Mouse (Mus musculus) heart, embryonic 14.5 days (tissue): ENCODE data around the gene BC051665. TPM values are rescaled to one million over a fixed set of nuclear protein-coding genes. Genes with fewer than 3 reads are reported as not detected.

Experiments
- ATAC-seq: fragments of 200-750 bp; cut with Nextera tagmentation; 2 replicates; pipeline ENCODE4 v1.8.0; 2017; ENCODE audit warnings: low read depth, moderate TSS enrichment; ENCODE audit not compliant: insufficient number of reproducible peaks, insufficient read depth, low FRiP score
- H3K27ac ChIP-seq, 2 experiments: fragments of 200-500 bp in 1 of 2; fragments of 300-500 bp in 1 of 2; sonication (generic) in 1 of 2; replicated peaks in 1 of 2; 2 replicates each; pipeline ENCODE4 v1.5.1; 2012 to 2014; ENCODE audit warnings: low read depth in 2 of 2, low read length in 2 of 2, control low read depth in 1 of 2, mild to moderate bottlenecking in 1 of 2, mixed read lengths in 1 of 2; ENCODE audit not compliant: control insufficient read depth in 1 of 2, insufficient read depth in 1 of 2
- H3K27me3 ChIP-seq: fragments of 300-500 bp; sonication (generic); 2 replicates; pipeline ENCODE4 v1.6.1; 2014; ENCODE audit warnings: mild to moderate bottlenecking, low read length, control low read depth; ENCODE audit not compliant: control insufficient read depth, insufficient read depth
- H3K36me3 ChIP-seq: fragments of 300-500 bp; sonication (generic); 2 replicates; pipeline ENCODE4 v1.6.1; 2014; ENCODE audit warnings: mild to moderate bottlenecking, control low read depth, low read length, mixed read lengths; ENCODE audit not compliant: control insufficient read depth, insufficient read depth
- H3K4me1 ChIP-seq, 2 experiments: fragments of 200-500 bp in 1 of 2; fragments of 300-500 bp in 1 of 2; sonication (generic) in 1 of 2; 2 replicates each; pipeline ENCODE4 v1.6.1; 2012 to 2014; ENCODE audit warnings: low read length in 2 of 2, control low read depth in 1 of 2, mixed read lengths in 1 of 2; ENCODE audit not compliant: control insufficient read depth in 2 of 2, insufficient read depth in 2 of 2
- H3K4me2 ChIP-seq: fragments of 300-500 bp; sonication (generic); 2 replicates; pipeline ENCODE4 v1.6.1; 2014; ENCODE audit warnings: mild to moderate bottlenecking, low read length
- H3K4me3 ChIP-seq, 2 experiments: fragments of 200-500 bp in 1 of 2; fragments of 300-500 bp in 1 of 2; sonication (generic) in 1 of 2; 2 replicates each; pipeline ENCODE4 v1.5.1; 2012 to 2014; ENCODE audit warnings: low read length in 2 of 2, mild to moderate bottlenecking in 2 of 2, control low read depth in 1 of 2, low read depth in 1 of 2, moderate library complexity in 1 of 2; ENCODE audit not compliant: control insufficient read depth in 1 of 2, insufficient read depth in 1 of 2
- H3K9ac ChIP-seq: fragments of 300-500 bp; sonication (generic); 2 replicates; pipeline ENCODE4 v1.6.1; 2014; ENCODE audit warnings: mild to moderate bottlenecking, low read length
- H3K9me3 ChIP-seq: fragments of 300-500 bp; sonication (generic); 2 replicates; pipeline ENCODE4 v1.6.1; 2016; ENCODE audit warnings: low read length, control low read depth; ENCODE audit not compliant: control insufficient read depth
- WGBS: fragments of 180-500 bp; shearing (Covaris S2); extraction: QIAGEN DNeasy Blood & Tissue Kit; methylation state at CpG from one replicate; pipeline ENCODE4 v1.1.7; 2014; 5-methylcytosine and 5-hydroxymethylcytosine counted together
- polyA plus RNA-seq: library from polyadenylated mRNA; unstranded; fragments of >200 nt; fragmentation: Nextera tagmentation; extraction: Ambion mirVana; gene quantifications from 2 replicates; pipeline ENCODE4 v1.2.1, GENCODE M21; 2014

BC051665 gene
- polyA plus RNA-seq: not detected in 2 replicates

DNA sequence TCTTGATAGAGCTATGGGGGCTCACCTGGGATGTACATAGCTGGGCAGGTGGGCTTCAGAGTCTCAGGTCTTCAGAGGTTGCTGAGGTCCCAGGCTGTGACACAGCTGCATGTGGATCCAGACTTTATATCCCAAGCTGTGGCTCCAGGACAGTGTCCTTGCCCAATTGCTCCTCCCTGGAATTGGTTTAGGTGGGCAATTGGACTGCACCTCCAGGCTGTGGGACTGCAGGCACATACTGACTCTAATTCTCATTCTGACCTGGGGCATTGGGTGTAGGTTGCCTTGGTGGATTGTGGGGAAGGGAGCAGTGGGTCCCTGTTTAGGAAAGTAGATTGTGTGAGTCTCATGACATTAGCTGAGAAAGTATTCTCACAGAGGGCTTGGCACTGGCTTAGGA lies at the start of gene BC051665:
Gene BC051665 (minus strand): TSS at position 101 of the 400 bp plus-strand sequence.
- Histone ChIP-seq H3K9me3 (no peaks in the 10 kb centered on the region), H3K27ac (no peak within 1 kb of the TSS), H3K36me3 (no peaks in the 10 kb centered on the region), H3K4me2 (no peak within 1 kb of the TSS), H3K4me3 (no peak within 1 kb of the TSS), H3K4me1 (no peaks in the 10 kb centered on the region), H3K9ac (no peak within 1 kb of the TSS), H3K27me3 (no peaks in the 10 kb centered on the region)
- no peak for ATAC-seq

DNA sequence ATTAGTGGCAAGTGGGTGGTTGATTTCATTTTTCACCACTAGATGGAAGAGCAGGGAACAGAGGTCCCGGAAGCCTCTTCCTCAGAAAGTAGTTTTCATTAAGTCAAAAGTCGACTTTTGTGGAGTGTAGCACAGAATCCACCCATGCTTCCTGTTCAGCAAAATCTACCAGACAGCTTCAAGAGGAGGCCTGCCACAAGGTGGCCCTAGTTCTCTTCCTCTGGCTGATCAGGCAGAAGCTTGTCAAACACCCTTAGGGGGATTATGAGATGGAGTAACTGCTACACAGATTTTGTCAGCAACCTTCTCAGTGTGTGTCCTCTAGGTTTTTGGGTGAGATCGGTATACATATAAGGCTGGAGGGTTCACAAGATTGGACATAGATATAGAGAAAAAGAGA lies 39.9 kb upstream of the BC051665 start:
- Histone ChIP-seq H3K36me3 (no peaks in the 10 kb centered on the region), H3K27ac (no peak overlapping the region), H3K9ac (no peak overlapping the region), H3K27me3 (no peaks in the 10 kb centered on the region), H3K4me3 (no peak overlapping the region), H3K4me1 (no peaks in the 10 kb centered on the region), H3K9me3 (no peaks in the 10 kb centered on the region), H3K4me2 (no peak overlapping the region)
- WGBS: 47% methylated on average over 3 of the region's 3 CpGs
- ATAC-seq: no peak

- no peak overlapping the region for H3K4me3 ChIP-seq
- H3K27ac ChIP-seq: no peak overlapping the region
- no peaks in the 10 kb centered on the region for H3K36me3 ChIP-seq
- H3K4me1 ChIP-seq: no peaks in the 10 kb centered on the region
- 61% methylated on average over 3 of the region's 3 CpGs for WGBS
- H3K27me3 ChIP-seq: no peaks in the 10 kb centered on the region
- H3K9me3 ChIP-seq: no peaks in the 10 kb centered on the region
- no peak overlapping the region for H3K9ac ChIP-seq
- no peak overlapping the region for H3K4me2 ChIP-seq
- no peak for ATAC-seq
These were observed 34.5 kb upstream of the BC051665 start for GRCm38 (mm10) chr13:60820486-60821175.

DNA sequence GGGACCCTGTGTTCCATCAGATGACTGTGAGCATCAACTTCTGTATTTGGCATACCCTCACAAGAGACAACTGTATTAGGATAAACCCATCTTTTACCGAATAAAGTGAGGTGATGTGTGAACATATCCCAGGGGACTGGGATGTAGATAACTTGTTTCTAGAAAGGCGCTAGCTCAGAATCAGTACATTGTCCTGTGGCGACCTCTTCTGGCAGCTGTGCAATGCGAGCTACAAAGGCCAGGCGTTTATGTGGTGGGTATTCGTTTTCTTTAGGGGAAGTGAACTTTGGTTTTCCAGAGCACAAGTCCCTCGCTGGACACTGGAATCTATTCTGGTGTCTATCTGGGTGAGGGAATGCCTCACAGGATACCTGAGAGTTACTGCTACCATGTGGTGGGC lies 33.3 kb upstream of the BC051665 start:
- Histone ChIP-seq H3K4me3 (no peak overlapping the region), H3K27me3 (no peaks in the 10 kb centered on the region), H3K27ac (no peak overlapping the region), H3K36me3 (no peaks in the 10 kb centered on the region), H3K9ac (no peak overlapping the region), H3K9me3 (no peaks in the 10 kb centered on the region), H3K4me2 (no peak overlapping the region), H3K4me1 (no peaks in the 10 kb centered on the region)
- no peak for ATAC-seq
- 9% methylated on average over 7 of the region's 7 CpGs for WGBS

DNA sequence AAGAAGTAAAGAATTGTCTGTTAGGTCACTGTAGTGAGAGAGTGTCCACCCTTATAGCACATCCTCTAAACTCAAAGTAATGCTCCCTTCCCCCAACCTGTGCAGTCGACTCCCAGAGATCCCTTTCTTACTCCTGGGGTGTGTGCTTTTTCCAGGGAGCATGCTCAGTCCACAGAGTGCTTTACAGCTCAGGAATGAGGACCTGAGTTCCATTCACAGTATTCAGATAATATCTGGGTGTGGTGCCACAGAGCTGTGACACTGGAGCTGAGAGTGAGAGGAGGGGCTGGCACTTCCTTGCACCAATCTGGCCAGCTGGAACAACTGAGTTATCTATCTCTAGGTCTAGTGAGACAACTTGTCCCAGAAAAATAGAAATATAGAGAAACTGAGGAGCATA lies 27.6 kb upstream of the BC051665 start:
- Histone ChIP-seq H3K9me3 (no peaks in the 10 kb centered on the region), H3K4me1 (no peaks in the 10 kb centered on the region), H3K27me3 (no peaks in the 10 kb centered on the region), H3K4me2 (no peak overlapping the region), H3K4me3 (no peak overlapping the region), H3K9ac (no peak overlapping the region), H3K27ac (no peak overlapping the region), H3K36me3 (no peaks in the 10 kb centered on the region)
- 44% methylated on average over 1 of the region's 1 CpGs for whole genome bisulfite sequencing
- no peak for ATAC-seq

GRCm38 (mm10) chr13:60812768-60813167 lies 26.6 kb upstream of the BC051665 start:
- H3K27me3 ChIP-seq: no peaks in the 10 kb centered on the region
- H3K27ac ChIP-seq: no peak overlapping the region
- H3K36me3 ChIP-seq: no peaks in the 10 kb centered on the region
- 55% methylated on average over 6 of the region's 6 CpGs for WGBS
- ATAC-seq: no peak
- H3K4me2 ChIP-seq: no peak overlapping the region
- no peaks in the 10 kb centered on the region for H3K4me1 ChIP-seq
- H3K9me3 ChIP-seq: no peaks in the 10 kb centered on the region
- H3K4me3 ChIP-seq: no peak overlapping the region
- H3K9ac ChIP-seq: no peak overlapping the region

- no peaks in the 10 kb centered on the region for H3K9me3 ChIP-seq
- H3K4me1 ChIP-seq: no peaks in the 10 kb centered on the region
- WGBS: 31% methylated on average over 2 of the region's 2 CpGs
- no peak overlapping the region for H3K4me3 ChIP-seq
- no peak for ATAC-seq
- no peak overlapping the region for H3K9ac ChIP-seq
- no peak overlapping the region for H3K4me2 ChIP-seq
- no peaks in the 10 kb centered on the region for H3K27me3 ChIP-seq
- no peak overlapping the region for H3K27ac ChIP-seq
- no peaks in the 10 kb centered on the region for H3K36me3 ChIP-seq
These were observed 23.5 kb upstream of the BC051665 start for GRCm38 (mm10) chr13:60809690-60810089.

DNA sequence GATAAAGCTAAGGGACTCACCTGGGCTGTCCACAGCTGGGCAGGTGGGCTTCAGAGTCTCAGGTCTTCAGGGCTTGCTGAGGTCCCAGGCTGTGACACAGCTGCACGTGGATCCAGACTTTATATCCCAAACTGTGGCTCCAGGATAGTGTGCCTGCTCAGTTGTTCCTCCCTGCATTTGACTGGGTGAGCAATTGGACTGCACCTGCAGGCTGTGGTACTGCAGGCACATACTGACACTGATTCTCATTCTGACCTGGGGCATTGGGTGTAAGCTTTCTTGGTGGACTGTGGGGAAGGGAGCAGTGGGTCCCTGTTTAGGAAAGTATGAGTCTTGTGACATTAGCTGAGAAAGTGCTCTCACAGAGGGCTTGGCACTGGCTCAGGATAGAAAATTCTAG lies 16.6 kb upstream of the BC051665 start, which contains the start of gene Ctsll3:
Gene Ctsll3 (minus strand): TSS at position 101 of the 400 bp plus-strand sequence.
- no peaks in the 10 kb centered on the region for H3K36me3 ChIP-seq
- H3K9ac ChIP-seq: no peak within 1 kb of the TSS
- H3K27ac ChIP-seq: no peak within 1 kb of the TSS
- 52% methylated on average over 1 of the region's 1 CpGs for WGBS
- H3K4me2 ChIP-seq: no peak within 1 kb of the TSS
- H3K4me3 ChIP-seq: no peak within 1 kb of the TSS
- H3K27me3 ChIP-seq: no peaks in the 10 kb centered on the region
- H3K9me3 ChIP-seq: no peaks in the 10 kb centered on the region
- ATAC-seq: no peak
- H3K4me1 ChIP-seq: no peaks in the 10 kb centered on the region
